Mouse (Mus musculus) neutrophil, adult 5-6 weeks (primary cell): Measurements from ENCODE around the gene Dapp1. TPM values are rescaled to one million over a fixed set of nuclear protein-coding genes. Genes with fewer than 3 reads are reported as not detected.
"Not testable (repeated sequence)": the region's sequence is repeated elsewhere in the genome, so short reads cannot be mapped to it uniquely, and the experiment has no call there.

Experiments
- ATAC-seq: fragments of 151-379, 151-347 bp; 2 replicates; pipeline ENCODE4 v1.8.0; 2017; ENCODE audit warnings: mild to moderate bottlenecking, moderate TSS enrichment; ENCODE audit not compliant: insufficient number of reproducible peaks, poor library complexity, low FRiP score, severe bottlenecking; ENCODE audit errors: extremely low read depth
- total RNA-seq: library from RNA; stranded (forward); fragments of 200-1000 nt; gene quantifications from 2 replicates; pipeline ENCODE4 v1.2.3, GENCODE M21; 2017

Gene Dapp1
- total RNA-seq, 1 experiment from 2014 or later = 108 TPM

- no peak for ATAC-seq
Observed at GRCm38 (mm10) chr3:137936541-137936940, 44.8 kb downstream of the Dapp1 start.

- no peak for ATAC-seq
Observed at GRCm38 (mm10) chr3:137935570-137936525, 45.5 kb downstream of the Dapp1 start.

- no peak for ATAC-seq
Observed at GRCm38 (mm10) chr3:137933986-137934385, 47.4 kb downstream of the Dapp1 start.

GRCm38 (mm10) chr3:137932748-137933147 lies 48.6 kb downstream of the Dapp1 start:
- no peak for ATAC-seq

GRCm38 (mm10) chr3:137929940-137930339 lies 51.4 kb downstream of the Dapp1 start:
- ATAC-seq = no peak

GRCm38 (mm10) chr3:137927010-137927409 lies 54.3 kb downstream of the Dapp1 start:
- ATAC-seq = no peak

- no peak for ATAC-seq
Observed at GRCm38 (mm10) chr3:137920594-137920993, 60.8 kb downstream of the Dapp1 start.

GRCm38 (mm10) chr3:137919398-137919797 lies 61.9 kb downstream of the Dapp1 start:
- no peak for ATAC-seq

GRCm38 (mm10) chr3:137918932-137919311 lies 62.4 kb downstream of the Dapp1 start:
- ATAC-seq = no peak

GRCm38 (mm10) chr3:137918172-137918931 lies 63.0 kb downstream of the Dapp1 start, which contains the start of gene Lamtor3:
Lamtor3 (plus strand) TSS chr3:137918506.
- peak; percentile 95 for ATAC-seq

- ATAC-seq = no peak
Observed at GRCm38 (mm10) chr3:137917694-137918171, 63.6 kb downstream of the Dapp1 start.

- not testable (repeated sequence) for ATAC-seq
Observed at GRCm38 (mm10) chr3:137914567-137914966, 66.8 kb downstream of the Dapp1 start.

- ATAC-seq = no peak
Observed at GRCm38 (mm10) chr3:137913093-137913492, 68.3 kb downstream of the Dapp1 start.

GRCm38 (mm10) chr3:137900149-137900548 lies 81.2 kb downstream of the Dapp1 start:
- no peak for ATAC-seq

- ATAC-seq = no peak
Observed at GRCm38 (mm10) chr3:137897685-137898084, 83.7 kb downstream of the Dapp1 start.

GRCm38 (mm10) chr3:137896867-137897266 lies 84.5 kb downstream of the Dapp1 start:
- no peak for ATAC-seq

- ATAC-seq = no peak
Observed at GRCm38 (mm10) chr3:137896386-137896785, 85.0 kb downstream of the Dapp1 start.

- ATAC-seq = peak; percentile 61; the same call in 1 of the 2 replicates
Observed at GRCm38 (mm10) chr3:137895196-137895595, 86.1 kb downstream of the Dapp1 start.

- ATAC-seq = no peak
Observed at GRCm38 (mm10) chr3:137893789-137894188, 87.6 kb downstream of the Dapp1 start.

- ATAC-seq = no peak
Observed at GRCm38 (mm10) chr3:137892118-137892517, 89.2 kb downstream of the Dapp1 start.
